ENCODE assay signal across 26 mouse cellular contexts in the genomic region with DNA sequence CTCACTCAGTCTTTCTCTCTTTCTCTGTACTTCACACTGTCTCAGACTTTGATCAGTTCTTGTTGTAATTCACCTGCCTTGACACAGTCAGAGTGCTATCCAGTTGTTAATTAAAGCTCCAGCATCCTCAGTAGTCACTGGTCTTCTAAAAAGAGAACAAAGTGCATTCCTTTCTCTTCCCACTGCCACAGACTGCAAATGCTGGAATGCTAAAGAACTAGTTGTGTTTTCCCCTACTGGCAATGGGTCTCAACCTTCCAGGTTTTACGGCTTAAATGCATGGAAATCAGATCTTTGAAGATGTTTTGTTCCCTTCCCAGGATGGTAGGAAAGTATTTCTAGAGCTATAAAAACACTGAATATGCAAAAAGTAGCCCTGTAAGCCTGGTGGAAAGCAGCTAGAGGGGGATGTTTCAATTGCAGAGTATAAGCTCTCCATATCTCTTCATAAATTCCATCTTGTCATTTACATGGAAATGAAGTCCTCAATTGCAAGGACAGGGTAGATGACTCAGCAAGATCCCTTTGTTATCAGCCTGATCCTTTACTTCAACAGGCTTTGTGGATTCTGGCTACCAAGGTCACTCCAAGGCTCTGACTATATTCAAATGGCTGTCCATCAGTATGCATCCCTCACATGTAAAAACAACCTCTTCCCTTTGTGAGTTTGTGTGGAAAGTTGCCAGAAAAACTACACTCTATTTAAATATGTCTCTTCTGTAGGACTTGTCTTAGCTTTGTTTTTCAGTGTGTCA. TPM values are rescaled to one million over a fixed set of nuclear protein-coding genes. Genes with fewer than 3 reads are reported as not detected.
DNase-seq lines count a peak whose midpoint lies in the region; ATAC-seq and TF ChIP-seq lines count a peak whose summit lies in the region.
"Had no signal": no experiment of that assay in that cellular context is flagged by ENCODE, and none has a peak within 500 bp of the region (broad histone marks: within the 10 kb centered on the region; RNA-seq: fewer than 3 reads in every experiment).

No protein-coding gene starts in this region.

- H3K4me2 ChIP-seq in lung, postnatal 0 days (replicated peaks; ENCODE audit: low read depth, low read length), result no peak overlapping the region
- H3K4me2 ChIP-seq in stomach, postnatal 0 days (replicated peaks; ENCODE audit: low read depth), result no peak overlapping the region
- H3K4me2 ChIP-seq: forebrain, embryonic 15.5 days; heart, embryonic 15.5 days; hindbrain, embryonic 13.5 days; limb, embryonic 15.5 days; liver, embryonic 15.5 days; midbrain, embryonic 12.5 days; neural tube, embryonic 12.5 days had no signal

- no peak overlapping the region for H3K27ac ChIP-seq in lung, postnatal 0 days (ENCODE audit: low read length)
- no peak overlapping the region for H3K27ac ChIP-seq in ES-E14 (ENCODE audit: insufficient read depth, low read depth, low read length, poor library complexity, severe bottlenecking)
- no peak overlapping the region for H3K27ac ChIP-seq in stomach, postnatal 0 days (replicated peaks)
- H3K27ac ChIP-seq: embryonic facial prominence, embryonic 10.5 days; forebrain, embryonic 15.5 days; heart, adult 2 months; heart, embryonic 15.5 days; hindbrain, embryonic 13.5 days; limb, embryonic 15.5 days; liver, embryonic 15.5 days; midbrain, embryonic 12.5 days; neural tube, embryonic 12.5 days had no signal

- H3K27me3 ChIP-seq in lung, postnatal 0 days (replicated peaks; ENCODE audit: insufficient read depth, low read length), result no peaks in the 10 kb centered on the region
- no peaks in the 10 kb centered on the region for H3K27me3 ChIP-seq in stomach, postnatal 0 days (ENCODE audit: control insufficient read depth, insufficient read depth, low read length)
- H3K27me3 ChIP-seq: CH12.LX; forebrain, embryonic 15.5 days; heart, embryonic 15.5 days; hindbrain, embryonic 13.5 days; limb, embryonic 15.5 days; liver, embryonic 15.5 days; midbrain, embryonic 12.5 days; neural tube, embryonic 12.5 days had no signal

- TF ChIP-seq EP300 in lung, postnatal 0 days (IDR thresholded peaks at IDR 0.05), result no peak
- no peak for TF ChIP-seq EP300 in stomach, postnatal 0 days (optimal IDR thresholded peaks at IDR 0.05)

- no peaks in the 10 kb centered on the region for H3K4me1 ChIP-seq in lung, postnatal 0 days (ENCODE audit: insufficient read depth, low read depth, low read length)
- no peaks in the 10 kb centered on the region for H3K4me1 ChIP-seq in ES-E14 (ENCODE audit: control insufficient read depth in 2 of 2, insufficient read depth in 2 of 2, low read length in 2 of 2, poor library complexity in 1 of 2)
- no peaks in the 10 kb centered on the region for H3K4me1 ChIP-seq in stomach, postnatal 0 days (replicated peaks; ENCODE audit: control insufficient read depth, insufficient read depth)
- H3K4me1 ChIP-seq: forebrain, embryonic 15.5 days; heart, embryonic 15.5 days; hindbrain, embryonic 13.5 days; limb, embryonic 15.5 days; liver, embryonic 15.5 days; neural tube, embryonic 12.5 days had no signal

- no peak overlapping the region for H3K4me3 ChIP-seq in lung, postnatal 0 days (ENCODE audit: low read depth, low read length)
- H3K4me3 ChIP-seq in ES-E14 (ENCODE audit: insufficient read depth in 1 of 2, low read depth in 1 of 2, low read length in 2 of 2, poor library complexity in 1 of 2, severe bottlenecking in 1 of 2), result no peak overlapping the region
- no peak overlapping the region for H3K4me3 ChIP-seq in stomach, postnatal 0 days (ENCODE audit: low read depth, low read length)
- H3K4me3 ChIP-seq: embryonic facial prominence, embryonic 10.5 days; forebrain, embryonic 15.5 days; heart, adult 2 months; heart, embryonic 15.5 days; hindbrain, embryonic 13.5 days; limb, embryonic 15.5 days; liver, embryonic 15.5 days; midbrain, embryonic 12.5 days; neural tube, embryonic 12.5 days had no signal

- in situ Hi-C loops in ES-E14 (cut with MboI; ENCODE audit: low sequenced_read_pairs in 2 of 2, unreplicated experiment in 2 of 2), result no loop called here

- 88% methylated on average over 1 of the region's 1 CpGs for WGBS in lung, postnatal 0 days
- 85% methylated on average over 1 of the region's 1 CpGs for WGBS in stomach, postnatal 0 days

- H3K36me3 ChIP-seq in lung, postnatal 0 days (ENCODE audit: insufficient read depth, low read length), result no peaks in the 10 kb centered on the region
- H3K36me3 ChIP-seq in ES-E14 (ENCODE audit: control insufficient read depth, insufficient read depth, low read length, poor library complexity, severe bottlenecking), result no peaks in the 10 kb centered on the region
- no peaks in the 10 kb centered on the region for H3K36me3 ChIP-seq in stomach, postnatal 0 days (ENCODE audit: control insufficient read depth, insufficient read depth, low read length)
- H3K36me3 ChIP-seq: embryonic facial prominence, embryonic 10.5 days; forebrain, embryonic 15.5 days; heart, embryonic 15.5 days; hindbrain, embryonic 13.5 days; limb, embryonic 15.5 days; liver, embryonic 15.5 days; midbrain, embryonic 12.5 days; neural tube, embryonic 12.5 days had no signal

- no peak overlapping the region for H3K9ac ChIP-seq in lung, postnatal 0 days (replicated peaks; ENCODE audit: low read depth)
- H3K9ac ChIP-seq in ES-E14 (ENCODE audit: insufficient read depth, low read depth, low read length, poor library complexity, severe bottlenecking), result no peak overlapping the region
- no peak overlapping the region for H3K9ac ChIP-seq in stomach, postnatal 0 days (ENCODE audit: low read length)
- H3K9ac ChIP-seq: forebrain, embryonic 15.5 days; heart, embryonic 15.5 days; hindbrain, embryonic 13.5 days; limb, embryonic 15.5 days; liver, embryonic 15.5 days; midbrain, embryonic 12.5 days; neural tube, embryonic 12.5 days had no signal

- H3K9me3 ChIP-seq in lung, postnatal 0 days (ENCODE audit: low read length), result no peaks in the 10 kb centered on the region
- H3K9me3 ChIP-seq in ES-E14 (ENCODE audit: control insufficient read depth, insufficient read depth, low read depth, low read length), result no peaks in the 10 kb centered on the region
- no peaks in the 10 kb centered on the region for H3K9me3 ChIP-seq in stomach, postnatal 0 days (ENCODE audit: control insufficient read depth, low read length)
- H3K9me3 ChIP-seq: embryonic facial prominence, embryonic 10.5 days; forebrain, embryonic 15.5 days; heart, embryonic 15.5 days; hindbrain, embryonic 13.5 days; limb, embryonic 15.5 days; liver, embryonic 15.5 days; midbrain, embryonic 12.5 days; neural tube, embryonic 12.5 days had no signal

- peak; percentile 55 for ATAC-seq in frontal cortex, adult (ENCODE audit: low TSS enrichment)
- no peak for ATAC-seq in lung, postnatal 0 days
- ATAC-seq in stomach, postnatal 0 days (ENCODE audit: low FRiP score, low TSS enrichment), result no peak
- ATAC-seq: forebrain, embryonic 15.5 days had no signal

- TF ChIP-seq CTCF in lung, postnatal 0 days (IDR thresholded peaks at IDR 0.05), result no peak
- peak; percentile 29 for TF ChIP-seq CTCF in stomach, postnatal 0 days (IDR thresholded peaks at IDR 0.05; ENCODE audit: low read depth)

- no peak for DNase-seq in frontal cortex, postnatal 36 days (ENCODE audit: low spot score in 2 of 2)
- DNase-seq in lung, postnatal 0 days (ENCODE audit: low spot score), result peak; percentile 18
- DNase-seq in lung, postnatal 25 days (ENCODE audit: low spot score), result no peak
- DNase-seq in ES-E14 (ENCODE audit: low read depth, low spot score), result peak; percentile 26
- no peak for DNase-seq in stomach, postnatal 0 days (ENCODE audit: low spot score)
- DNase-seq in heart, adult 8-10 months (ENCODE audit: low spot score), result no peak
- DNase-seq: B cell, adult 2 months; cerebellum, adult 9-11 months; gastrocnemius, postnatal 25 days; heart, adult 2 months; heart, postnatal 36 days; kidney, adult 2 months; kidney, postnatal 25 days; lung, postnatal 10 days; right cerebral cortex, postnatal 14 days had no signal

TF ChIP-seq in ES-E14, 5 proteins besides CTCF, POLR2A, EP300 and RAD21:
- TF ChIP-seq MAFK (IDR thresholded peaks at IDR 0.05; ENCODE audit: insufficient read depth, low read depth, low read length) (peak; percentile 92), ZC3H11A (IDR thresholded peaks at IDR 0.05; ENCODE audit: borderline replicate concordance, low read depth, low read length) (no peak)

RNA-seq across cellular contexts. Expression of a gene that starts 45.1 kb away (rescaled TPM):
- 80.1 and 91.7 TPM in 2 replicates for polyA plus RNA-seq in lung, postnatal 0 days (2015; fragmentation: Nextera tagmentation; extraction: Ambion mirVana)
- 0.40 TPM in 1 of 2 replicates, not detected in the other for total RNA-seq in ES-E14 (2012; rRNA removed)
- 14.4 and 15.8 TPM in 2 replicates for polyA plus RNA-seq in stomach, postnatal 0 days (2015; fragmentation: Nextera tagmentation; extraction: Ambion mirVana)
- 1 to 10 TPM; 5.2 to 8.7 (median 6.9) TPM for total RNA-seq in heart, adult 8-10 months (2022)
- total RNA-seq: CH12.LX; megakaryocyte progenitor cell, adult 5-6 weeks had no signal

Comparison
In these comparisons a context has a peak if more than half of its experiments do, and no peak if none do; other contexts are left out.
1. DNase-seq: peak in lung, postnatal 0 days (single experiment) and ES-E14 (single experiment); none in frontal cortex, postnatal 36 days (0 of 2), lung, postnatal 25 days (single experiment), stomach, postnatal 0 days (single experiment) and heart, adult 8-10 months (single experiment).